Mouse (Mus musculus) lung, embryonic 16.5 days (tissue): ENCODE results near the gene Vdr. TPM values are rescaled to one million over a fixed set of nuclear protein-coding genes. Genes with fewer than 3 reads are reported as not detected.

Experiments used
- ATAC-seq: fragments of 200-750 bp; cut with Nextera tagmentation; 2 replicates; pipeline ENCODE4 v1.8.0; 2017; ENCODE audit warnings: low read depth, mild to moderate bottlenecking, moderate library complexity
- H3K27ac ChIP-seq: fragments of 300-500 bp; sonication (generic); 2 replicates; pipeline ENCODE4 v1.5.1; 2014; ENCODE audit warnings: mild to moderate bottlenecking, control low read depth, low read length
- H3K27me3 ChIP-seq: fragments of 300-500 bp; sonication (generic); 2 replicates; pipeline ENCODE4 v1.6.1; 2014; ENCODE audit warnings: low read depth, low read length, mixed read lengths; ENCODE audit not compliant: control insufficient read depth, insufficient read depth
- H3K36me3 ChIP-seq: fragments of 300-500 bp; sonication (generic); 2 replicates; pipeline ENCODE4 v1.6.1; 2014; ENCODE audit warnings: low read length; ENCODE audit not compliant: control insufficient read depth, insufficient read depth
- H3K4me1 ChIP-seq: fragments of 300-500 bp; sonication (generic); replicated peaks from 2 replicates; pipeline ENCODE4 v1.6.1; 2014; ENCODE audit warnings: low read length, mixed read lengths; ENCODE audit not compliant: control insufficient read depth, insufficient read depth
- H3K4me2 ChIP-seq: fragments of 300-500 bp; sonication (generic); 2 replicates; pipeline ENCODE4 v1.6.1; 2014; ENCODE audit warnings: low read depth, low read length, control low read depth
- H3K4me3 ChIP-seq: fragments of 300-500 bp; sonication (generic); 2 replicates; pipeline ENCODE4 v1.5.1; 2014; ENCODE audit warnings: mild to moderate bottlenecking, low read length, control low read depth
- H3K9ac ChIP-seq: fragments of 300-500 bp; sonication (generic); 2 replicates; pipeline ENCODE4 v1.6.1; 2014; ENCODE audit warnings: low read length, control low read depth
- H3K9me3 ChIP-seq: fragments of 300-500 bp; sonication (generic); 2 replicates; pipeline ENCODE4 v1.6.1; 2016; ENCODE audit warnings: low read length; ENCODE audit not compliant: control insufficient read depth
- WGBS: fragments of 180-500 bp; shearing (Covaris S2); extraction: QIAGEN DNeasy Blood & Tissue Kit; methylation state at CpG from one replicate; pipeline ENCODE4 v1.1.7; 2014; 5-methylcytosine and 5-hydroxymethylcytosine counted together
- polyA plus RNA-seq: library from polyadenylated mRNA; unstranded; fragments of >200 nt; fragmentation: Nextera tagmentation; extraction: Ambion mirVana; gene quantifications from 2 replicates; pipeline ENCODE4 v1.2.1, GENCODE M21; 2015

Vdr gene
- polyA plus RNA-seq, 1 experiment from 2014 or later, result 1.7 TPM

DNA sequence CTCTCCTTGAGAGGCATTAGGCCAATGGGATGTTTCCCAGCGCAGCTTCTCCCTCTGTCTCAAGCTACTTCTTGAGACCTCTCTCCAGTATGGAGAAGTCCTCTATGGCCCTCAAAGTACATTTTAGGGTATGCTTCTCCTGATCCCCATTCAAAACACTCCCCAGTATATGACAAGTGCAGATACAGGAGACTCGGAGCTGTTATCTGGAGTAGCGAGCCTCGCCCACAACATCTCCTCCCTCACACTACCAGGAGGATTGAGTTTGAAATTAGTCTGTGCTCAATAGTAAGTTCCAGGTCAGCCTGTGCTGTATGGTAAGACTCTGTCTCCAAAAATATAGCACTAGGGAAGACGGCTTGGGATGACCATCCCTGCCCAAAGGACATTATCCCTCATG is 59.4 kb downstream of the Vdr start:
- no peaks in the 10 kb centered on the region for H3K36me3 ChIP-seq
- no peaks in the 10 kb centered on the region for H3K27me3 ChIP-seq
- WGBS, result 77% methylated on average over 5 of the region's 5 CpGs
- no peak overlapping the region for H3K4me2 ChIP-seq
- no peaks in the 10 kb centered on the region for H3K9me3 ChIP-seq
- H3K4me3 ChIP-seq, result no peak overlapping the region
- no peak for ATAC-seq
- no peak overlapping the region for H3K9ac ChIP-seq
- H3K4me1 ChIP-seq, result no peaks in the 10 kb centered on the region
- H3K27ac ChIP-seq, result no peak overlapping the region

DNA sequence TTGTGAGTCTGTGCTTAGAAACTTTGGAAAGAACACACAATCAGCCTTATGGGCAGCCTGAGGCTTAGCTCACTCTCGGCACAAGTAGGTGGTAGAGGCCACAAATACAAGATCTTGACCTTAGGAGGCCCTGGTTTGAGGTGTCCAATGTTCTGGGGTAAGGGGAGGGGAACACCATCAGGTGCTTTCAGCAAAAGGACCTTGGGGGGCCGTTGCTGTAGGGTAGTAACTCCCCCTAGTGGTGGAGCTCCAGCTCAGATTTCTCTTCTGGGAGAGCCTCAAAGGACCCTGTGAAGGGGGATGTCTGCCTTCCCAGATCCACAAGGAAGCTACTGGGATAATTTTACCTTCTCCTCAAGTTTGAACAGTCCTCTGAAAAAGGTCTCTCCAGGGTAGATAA is 60.0 kb downstream of the Vdr start:
- no peaks in the 10 kb centered on the region for H3K9me3 ChIP-seq
- no peaks in the 10 kb centered on the region for H3K4me1 ChIP-seq
- no peak overlapping the region for H3K4me3 ChIP-seq
- whole genome bisulfite sequencing, result 13% methylated on average over 2 of the region's 2 CpGs
- H3K27me3 ChIP-seq, result no peaks in the 10 kb centered on the region
- H3K36me3 ChIP-seq, result no peaks in the 10 kb centered on the region
- no peak for ATAC-seq
- H3K9ac ChIP-seq, result no peak overlapping the region
- no peak overlapping the region for H3K4me2 ChIP-seq
- H3K27ac ChIP-seq, result no peak overlapping the region

DNA sequence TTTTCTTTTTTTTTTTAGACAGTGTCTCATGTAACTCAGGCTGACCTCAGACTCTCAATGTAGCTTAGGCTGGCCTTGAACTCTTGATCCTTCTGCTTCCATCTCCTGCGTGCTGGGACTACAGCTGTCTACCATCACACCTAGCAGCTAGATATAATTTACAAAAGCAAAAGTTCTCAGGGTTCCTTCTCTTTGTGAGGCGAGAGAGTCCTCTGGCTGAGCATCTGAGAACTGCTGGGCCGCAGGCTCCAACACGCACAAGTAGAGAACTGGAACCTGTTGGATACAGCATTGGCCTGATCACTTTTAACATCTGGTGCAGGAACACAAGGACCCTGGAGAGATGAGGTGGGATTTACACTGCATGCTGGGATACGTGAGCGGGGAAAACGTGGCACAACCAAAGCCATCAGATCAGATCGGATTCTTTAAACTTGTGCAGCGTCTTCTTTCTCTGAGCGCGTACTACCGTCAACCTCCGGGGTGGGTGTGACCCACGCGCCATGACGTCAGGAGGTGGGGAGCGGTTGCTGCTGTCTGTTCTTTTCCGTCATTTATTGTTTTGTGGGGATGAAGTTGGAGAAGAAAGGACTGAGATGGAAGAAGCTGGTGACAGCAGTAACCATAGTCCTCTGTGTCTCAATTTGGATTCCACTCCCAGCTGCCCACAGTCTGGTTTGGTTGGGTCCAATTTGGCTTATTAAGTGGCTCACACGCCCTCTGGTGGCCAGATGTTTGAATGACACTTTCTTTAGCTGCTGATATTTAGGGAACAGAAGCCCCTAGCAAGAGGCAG is 61.1 kb downstream of the Vdr start:
- Histone ChIP-seq H3K4me2 (peak overlapping the region; percentile 66), H3K9ac (peak overlapping the region; percentile 54), H3K4me1 (no peaks in the 10 kb centered on the region), H3K36me3 (no peaks in the 10 kb centered on the region), H3K27ac (peak overlapping the region; percentile 19; the same call in 1 of the 2 replicates), H3K9me3 (no peaks in the 10 kb centered on the region), H3K4me3 (peak overlapping the region; percentile 40), H3K27me3 (no peaks in the 10 kb centered on the region)
- 6% methylated on average over 19 of the region's 19 CpGs for WGBS
- ATAC-seq, result peak; percentile 72

DNA sequence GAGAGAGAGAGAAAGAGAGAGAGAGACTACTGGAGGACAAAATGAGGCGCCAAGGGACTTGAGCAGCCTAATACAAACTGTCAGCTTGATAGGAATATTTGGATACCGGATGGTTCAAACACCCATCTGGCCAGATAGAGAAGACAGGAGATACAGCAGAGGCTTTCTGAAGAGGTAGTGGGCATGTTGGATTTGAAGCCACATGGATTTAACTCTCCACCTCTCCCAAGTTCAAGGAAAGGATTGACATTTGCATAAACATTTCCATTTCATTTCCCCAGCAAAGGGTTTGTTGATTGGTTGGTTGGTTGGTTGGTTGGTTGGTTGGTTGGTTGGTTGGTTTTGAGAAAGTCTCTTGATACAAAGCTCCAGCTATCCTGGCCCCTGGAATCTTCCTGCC is 62.6 kb downstream of the Vdr start:
- Histone ChIP-seq H3K27me3 (no peaks in the 10 kb centered on the region), H3K4me2 (no peak overlapping the region), H3K36me3 (no peaks in the 10 kb centered on the region), H3K4me1 (no peaks in the 10 kb centered on the region), H3K9ac (no peak overlapping the region), H3K27ac (no peak overlapping the region), H3K9me3 (no peaks in the 10 kb centered on the region), H3K4me3 (no peak overlapping the region)
- whole genome bisulfite sequencing, result 88% methylated on average over 2 of the region's 2 CpGs
- ATAC-seq, result no peak

DNA sequence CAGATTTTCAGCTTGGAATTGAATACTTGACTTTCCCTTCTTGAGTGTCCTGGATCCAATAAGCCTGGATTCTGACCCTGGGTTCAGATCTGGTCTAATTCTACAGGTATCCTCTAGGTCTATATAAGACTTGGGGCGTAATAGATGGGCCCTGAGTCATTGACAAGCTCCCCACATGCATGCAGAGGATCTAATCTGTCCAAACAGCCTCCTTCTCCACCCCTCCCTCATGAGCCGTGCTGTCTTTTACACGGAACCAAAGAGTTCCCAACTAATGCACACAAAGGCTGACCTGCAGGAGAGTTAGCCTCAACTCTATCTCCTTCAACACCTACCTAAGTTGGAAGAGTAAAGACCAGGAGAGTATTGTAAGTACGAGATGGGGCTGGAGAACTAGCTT is 63.1 kb downstream of the Vdr start:
- WGBS, result 79% methylated on average over 4 of the region's 4 CpGs
- no peaks in the 10 kb centered on the region for H3K36me3 ChIP-seq
- no peak overlapping the region for H3K4me2 ChIP-seq
- no peaks in the 10 kb centered on the region for H3K27me3 ChIP-seq
- no peak overlapping the region for H3K9ac ChIP-seq
- ATAC-seq, result no peak
- no peak overlapping the region for H3K27ac ChIP-seq
- H3K4me1 ChIP-seq, result no peaks in the 10 kb centered on the region
- H3K9me3 ChIP-seq, result no peaks in the 10 kb centered on the region
- H3K4me3 ChIP-seq, result no peak overlapping the region

DNA sequence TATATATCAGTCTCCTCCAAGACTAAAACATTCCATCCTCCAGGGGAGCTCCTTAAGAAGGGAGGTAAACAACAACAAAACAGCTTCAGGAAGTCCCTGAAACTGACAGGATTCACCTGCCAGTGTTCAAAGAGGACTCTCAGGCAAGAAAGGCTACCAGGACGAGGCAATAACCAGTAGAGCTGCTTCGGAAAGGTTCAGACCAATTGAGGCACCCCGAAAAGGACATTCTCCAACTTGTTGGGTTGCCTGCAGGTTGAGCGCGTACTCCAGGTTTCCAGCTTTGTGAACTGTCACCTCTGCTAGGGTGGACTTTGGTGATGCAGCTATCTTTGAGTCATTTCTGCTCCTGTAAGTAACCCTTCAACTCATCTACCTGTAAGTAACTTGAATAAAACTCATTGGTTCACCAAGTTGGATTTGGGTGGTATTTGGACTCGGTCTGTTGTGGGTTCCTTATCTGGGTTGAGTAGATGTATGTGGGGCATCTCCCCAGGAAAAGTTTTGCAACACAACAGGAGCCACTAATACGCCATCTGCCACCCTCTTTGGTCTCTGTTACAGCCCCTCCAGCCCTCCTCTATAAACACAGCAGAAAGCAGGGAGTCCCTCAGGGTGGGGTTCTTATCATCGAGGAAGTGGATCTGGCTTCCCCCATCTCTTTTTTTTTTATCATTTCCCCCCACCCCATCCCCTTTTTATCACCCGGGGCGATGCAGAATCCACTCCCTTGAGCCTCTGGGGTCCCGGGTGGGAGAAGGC is 64.1 kb downstream of the Vdr start:
- Histone ChIP-seq H3K27ac (no peak overlapping the region), H3K36me3 (no peaks in the 10 kb centered on the region), H3K27me3 (no peaks in the 10 kb centered on the region), H3K4me2 (no peak overlapping the region), H3K9me3 (no peaks in the 10 kb centered on the region), H3K4me1 (no peaks in the 10 kb centered on the region), H3K9ac (no peak overlapping the region), H3K4me3 (no peak overlapping the region)
- no peak for ATAC-seq
- 83% methylated on average over 11 of the region's 11 CpGs for WGBS

DNA sequence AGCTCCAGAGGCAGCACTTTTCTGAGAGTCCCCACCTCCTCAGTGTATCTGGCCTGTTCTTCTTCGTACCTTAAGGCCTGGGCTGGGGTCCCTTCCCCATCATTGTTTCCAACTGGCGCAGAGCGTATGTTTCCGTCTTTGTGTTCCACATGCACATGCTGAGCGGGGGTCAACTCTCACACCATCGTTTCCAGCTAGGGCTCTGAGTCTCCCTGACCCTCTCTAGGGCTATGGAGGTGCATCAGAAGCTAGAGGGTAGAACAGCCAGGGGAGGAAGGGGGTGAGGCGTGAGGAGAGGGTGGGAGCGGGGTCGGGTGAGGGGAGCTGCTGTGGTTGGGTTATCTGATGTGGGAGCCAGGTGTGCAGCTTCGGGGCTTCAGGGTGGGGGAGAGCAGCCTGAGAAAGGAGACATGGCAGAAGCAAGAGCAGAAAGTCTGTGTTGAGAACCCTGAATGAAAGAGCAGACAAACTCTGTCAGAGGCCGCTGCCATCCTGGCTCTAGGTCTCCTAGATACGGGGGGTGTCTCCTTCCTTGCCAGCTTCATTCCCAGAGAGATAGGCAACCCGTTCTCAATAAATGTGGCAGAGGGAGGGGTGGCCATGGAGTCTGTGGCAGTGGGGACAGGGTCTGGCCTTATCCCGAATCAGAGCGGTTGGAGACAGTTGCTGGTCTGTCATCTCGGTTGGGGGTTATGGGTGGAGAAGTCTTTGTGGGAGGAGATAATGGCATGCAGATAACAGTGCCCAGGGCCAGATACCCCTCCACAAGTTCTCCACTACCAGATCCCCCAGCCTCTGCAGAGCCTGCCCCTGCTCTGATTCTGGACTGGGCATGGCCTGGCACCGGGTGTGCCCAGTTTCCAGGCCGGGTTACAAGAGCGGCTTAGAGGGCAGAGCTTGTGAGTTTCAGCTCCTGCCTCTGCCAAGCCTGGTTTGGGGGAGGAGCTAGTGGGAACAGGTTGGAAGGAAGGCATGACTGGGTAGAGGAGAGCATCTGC is 66.1 kb downstream of the Vdr start, which contains the start of gene Hdac7:
Hdac7 (minus strand) TSS at position 466 of the 998 bp plus-strand sequence.
- no peak within 1 kb of the TSS for H3K4me2 ChIP-seq

DNA sequence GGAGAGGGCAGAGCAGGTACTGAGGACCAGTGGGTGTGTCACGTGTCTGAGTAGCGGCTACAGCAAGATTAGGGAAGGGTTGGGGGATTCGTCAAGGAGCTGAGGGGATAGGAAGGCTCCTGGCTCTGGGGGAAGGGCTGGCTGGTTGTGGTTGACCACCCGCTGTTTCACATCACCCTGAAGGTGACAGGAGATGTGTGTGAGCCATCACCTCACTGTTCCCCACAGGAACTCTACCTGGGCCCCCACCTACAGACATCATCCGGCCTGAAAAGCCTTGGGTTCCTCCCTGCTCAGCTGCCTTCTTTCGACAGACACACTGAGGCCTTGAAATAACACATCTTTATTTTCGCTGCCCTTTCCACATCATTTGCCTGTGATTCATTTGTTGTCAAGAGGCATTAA is 67.2 kb downstream of the Vdr start:
- Histone ChIP-seq H3K9ac (no peak overlapping the region), H3K27me3 (no peaks in the 10 kb centered on the region), H3K36me3 (no peaks in the 10 kb centered on the region), H3K4me1 (peaks cover 25% of the 10 kb centered on the region), H3K9me3 (no peaks in the 10 kb centered on the region), H3K4me2 (no peak overlapping the region), H3K27ac (no peak overlapping the region), H3K4me3 (no peak overlapping the region)
- ATAC-seq, result no peak
- whole genome bisulfite sequencing, result 64% methylated on average over 7 of the region's 7 CpGs

More for the DNA sequence above, 66.1 kb downstream of the Vdr start, which contains the start of gene Hdac7:
- Histone ChIP-seq H3K27me3 (no peaks in the 10 kb centered on the region), H3K4me3 (no peak within 1 kb of the TSS), H3K27ac (no peak within 1 kb of the TSS), H3K36me3 (no peaks in the 10 kb centered on the region), H3K9me3 (no peaks in the 10 kb centered on the region), H3K4me1 (peaks cover 14% of the 10 kb centered on the region), H3K9ac (no peak within 1 kb of the TSS)
- 67% methylated on average over 19 of the region's 19 CpGs for WGBS
- no peak for ATAC-seq
